ENCODE assay signal across 12 mouse cellular contexts in genomic region chr11:23772471-23772870, GRCm38 (mm10).
"Had no signal": no experiment of that assay in that cellular context is flagged by ENCODE, and none has a peak within 500 bp of the region (broad histone marks: within the 10 kb centered on the region; RNA-seq: fewer than 3 reads in every experiment).

No protein-coding gene starts in this region.

- H3K9ac ChIP-seq: limb, embryonic 13.5 days; liver, embryonic 14.5 days; midbrain, embryonic 12.5 days; stomach, embryonic 15.5 days had no signal

- ATAC-seq: midbrain, embryonic 16.5 days had no signal

- H3K27me3 ChIP-seq: stomach, embryonic 15.5 days had no signal

- H3K36me3 ChIP-seq: limb, embryonic 13.5 days; midbrain, embryonic 12.5 days; neural tube, embryonic 13.5 days; stomach, embryonic 15.5 days had no signal

- DNase-seq: kidney, postnatal 14 days; left cerebral cortex, postnatal 4 days; lung, adult 18-20 months; retina, postnatal 1 day; right cerebral cortex, postnatal 4 days; spleen, adult 18-20 months had no signal

- H3K9me3 ChIP-seq: limb, embryonic 13.5 days; midbrain, embryonic 12.5 days; neural tube, embryonic 13.5 days; stomach, embryonic 15.5 days had no signal

- H3K4me1 ChIP-seq: stomach, embryonic 15.5 days had no signal

- H3K27ac ChIP-seq: limb, embryonic 13.5 days; liver, embryonic 14.5 days; midbrain, embryonic 12.5 days; neural tube, embryonic 13.5 days; stomach, embryonic 15.5 days had no signal
